Mouse (Mus musculus) heart, embryonic 11.5 days (tissue): ENCODE measurements at regions not wholly inside any gene's neighbourhood (a gene's known extent, or its start where the extent isn't known, plus 50 kb on each side); places are given as distances from the start of the nearest gene placed in this dataset.

ENCODE experiments used
- ATAC-seq: fragments of 200-750 bp; cut with Nextera tagmentation; replicated peaks from 2 replicates; pipeline ENCODE4 v1.8.0; 2017; ENCODE audit warnings: moderate library complexity; ENCODE audit not compliant: insufficient number of reproducible peaks, low FRiP score, low TSS enrichment
- H3K27ac ChIP-seq: fragments of 300-500 bp; sonication (generic); 2 replicates; pipeline ENCODE4 v1.5.1; 2014; ENCODE audit warnings: mild to moderate bottlenecking, low read depth, low read length
- H3K27me3 ChIP-seq: fragments of 300-500 bp; sonication (generic); 2 replicates; pipeline ENCODE4 v1.6.1; 2014; ENCODE audit warnings: mild to moderate bottlenecking, low read length, mixed read lengths; ENCODE audit not compliant: control insufficient read depth, insufficient read depth
- H3K36me3 ChIP-seq: fragments of 300-500 bp; sonication (generic); 2 replicates; pipeline ENCODE4 v1.6.1; 2014; ENCODE audit warnings: mild to moderate bottlenecking, low read length, moderate library complexity, mixed read lengths; ENCODE audit not compliant: control insufficient read depth, insufficient read depth
- H3K4me1 ChIP-seq: fragments of 300-500 bp; sonication (generic); 2 replicates; pipeline ENCODE4 v1.6.1; 2014; ENCODE audit warnings: low read length; ENCODE audit not compliant: control insufficient read depth, insufficient read depth
- H3K4me2 ChIP-seq: fragments of 300-500 bp; sonication (generic); 2 replicates; pipeline ENCODE4 v1.6.1; 2014; ENCODE audit warnings: mild to moderate bottlenecking, moderate library complexity
- H3K4me3 ChIP-seq: fragments of 300-500 bp; sonication (generic); 2 replicates; pipeline ENCODE4 v1.5.1; 2014; ENCODE audit warnings: low read depth, low read length
- H3K9ac ChIP-seq: fragments of 300-500 bp; sonication (generic); 2 replicates; pipeline ENCODE4 v1.6.1; 2014; ENCODE audit warnings: mild to moderate bottlenecking, low read depth, low read length, moderate library complexity
- H3K9me3 ChIP-seq: fragments of 300-500 bp; sonication (generic); replicated peaks from 2 replicates; pipeline ENCODE4 v1.6.1; 2016; ENCODE audit warnings: low read length; ENCODE audit not compliant: control insufficient read depth
- WGBS: fragments of 180-500 bp; shearing (Covaris S2); extraction: QIAGEN DNeasy Blood & Tissue Kit; methylation state at CpG from one replicate; pipeline ENCODE4 v1.1.7; 2014; ENCODE audit not compliant: insufficient replicate concordance; 5-methylcytosine and 5-hydroxymethylcytosine counted together

GRCm38 (mm10) chr7:68909694-68910093 lies 160.7 kb upstream of the Arrdc4 start:
- no peak for ATAC-seq
- no peak overlapping the region for H3K27ac ChIP-seq
- no peaks in the 10 kb centered on the region for H3K4me1 ChIP-seq
- no peak overlapping the region for H3K4me3 ChIP-seq
- no peaks in the 10 kb centered on the region for H3K9me3 ChIP-seq
- 86% methylated on average over 1 of the region's 1 CpGs for WGBS
- no peak overlapping the region for H3K4me2 ChIP-seq
- H3K27me3 ChIP-seq = no peaks in the 10 kb centered on the region
- no peak overlapping the region for H3K9ac ChIP-seq
- H3K36me3 ChIP-seq = no peaks in the 10 kb centered on the region

- H3K27ac ChIP-seq = no peak overlapping the region
- no peak overlapping the region for H3K4me2 ChIP-seq
- 62% methylated on average over 1 of the region's 1 CpGs for WGBS
- no peak overlapping the region for H3K4me3 ChIP-seq
- no peaks in the 10 kb centered on the region for H3K4me1 ChIP-seq
- H3K9me3 ChIP-seq = no peaks in the 10 kb centered on the region
- H3K9ac ChIP-seq = no peak overlapping the region
- no peaks in the 10 kb centered on the region for H3K36me3 ChIP-seq
- ATAC-seq = no peak
- no peaks in the 10 kb centered on the region for H3K27me3 ChIP-seq
Observed at GRCm38 (mm10) chr7:68908401-68908834, 159.4 kb upstream of the Arrdc4 start.

GRCm38 (mm10) chr7:68907867-68908266 lies 158.8 kb upstream of the Arrdc4 start:
- no peaks in the 10 kb centered on the region for H3K4me1 ChIP-seq
- no peaks in the 10 kb centered on the region for H3K9me3 ChIP-seq
- H3K9ac ChIP-seq = no peak overlapping the region
- 82% methylated on average over 7 of the region's 7 CpGs for WGBS
- no peak overlapping the region for H3K27ac ChIP-seq
- H3K4me3 ChIP-seq = no peak overlapping the region
- no peaks in the 10 kb centered on the region for H3K36me3 ChIP-seq
- H3K4me2 ChIP-seq = no peak overlapping the region
- no peaks in the 10 kb centered on the region for H3K27me3 ChIP-seq
- ATAC-seq = no peak

- no peak for ATAC-seq
- Histone ChIP-seq H3K9ac (no peak overlapping the region), H3K9me3 (no peaks in the 10 kb centered on the region), H3K36me3 (no peaks in the 10 kb centered on the region), H3K4me3 (no peak overlapping the region), H3K4me1 (no peaks in the 10 kb centered on the region), H3K27ac (no peak overlapping the region), H3K27me3 (no peaks in the 10 kb centered on the region), H3K4me2 (no peak overlapping the region)
- 80% methylated on average over 8 of the region's 8 CpGs for WGBS
Observed at GRCm38 (mm10) chr7:68906771-68907395, 157.8 kb upstream of the Arrdc4 start.

GRCm38 (mm10) chr7:68905793-68906192 lies 156.8 kb upstream of the Arrdc4 start:
- no peak overlapping the region for H3K4me3 ChIP-seq
- no peak overlapping the region for H3K9ac ChIP-seq
- no peaks in the 10 kb centered on the region for H3K9me3 ChIP-seq
- no peaks in the 10 kb centered on the region for H3K36me3 ChIP-seq
- no peaks in the 10 kb centered on the region for H3K27me3 ChIP-seq
- no peak overlapping the region for H3K4me2 ChIP-seq
- H3K4me1 ChIP-seq = no peaks in the 10 kb centered on the region
- H3K27ac ChIP-seq = no peak overlapping the region
- WGBS = 82% methylated on average over 4 of the region's 4 CpGs
- no peak for ATAC-seq

GRCm38 (mm10) chr7:68886173-68886572 lies 137.1 kb upstream of the Arrdc4 start:
- Histone ChIP-seq H3K4me3 (no peak overlapping the region), H3K4me1 (no peaks in the 10 kb centered on the region), H3K27ac (no peak overlapping the region), H3K4me2 (no peak overlapping the region), H3K27me3 (no peaks in the 10 kb centered on the region), H3K9ac (no peak overlapping the region), H3K36me3 (no peaks in the 10 kb centered on the region), H3K9me3 (no peaks in the 10 kb centered on the region)
- ATAC-seq = no peak

GRCm38 (mm10) chr7:68873008-68873407 lies 124.0 kb upstream of the Arrdc4 start:
- Histone ChIP-seq H3K4me1 (no peaks in the 10 kb centered on the region), H3K9ac (no peak overlapping the region), H3K9me3 (no peaks in the 10 kb centered on the region), H3K4me2 (no peak overlapping the region), H3K27me3 (no peaks in the 10 kb centered on the region), H3K27ac (no peak overlapping the region), H3K36me3 (no peaks in the 10 kb centered on the region), H3K4me3 (no peak overlapping the region)
- WGBS = 61% methylated on average over 5 of the region's 5 CpGs
- no peak for ATAC-seq

GRCm38 (mm10) chr7:68864322-68865031 lies 115.4 kb upstream of the Arrdc4 start:
- 57% methylated on average over 7 of the region's 7 CpGs for WGBS
- H3K27me3 ChIP-seq = no peaks in the 10 kb centered on the region
- H3K4me1 ChIP-seq = no peaks in the 10 kb centered on the region
- no peaks in the 10 kb centered on the region for H3K9me3 ChIP-seq
- no peak overlapping the region for H3K4me2 ChIP-seq
- no peak overlapping the region for H3K4me3 ChIP-seq
- H3K27ac ChIP-seq = no peak overlapping the region
- ATAC-seq = no peak
- no peaks in the 10 kb centered on the region for H3K36me3 ChIP-seq
- no peak overlapping the region for H3K9ac ChIP-seq
